Mouse (Mus musculus) stomach, embryonic 16.5 days (tissue): Measurements from ENCODE around the gene 4930404H24Rik. TPM values are rescaled to one million over a fixed set of nuclear protein-coding genes. Genes with fewer than 3 reads are reported as not detected.

Source experiments
- ATAC-seq: fragments of 200-750 bp; cut with Nextera tagmentation; 2 replicates; pipeline ENCODE4 v1.8.0; 2017; ENCODE audit warnings: moderate number of reproducible peaks, moderate TSS enrichment; ENCODE audit not compliant: insufficient read depth, low FRiP score
- H3K27ac ChIP-seq: fragments of 300-500 bp; sonication (generic); 2 replicates; pipeline ENCODE4 v1.5.1; 2014; ENCODE audit warnings: low read length
- H3K27me3 ChIP-seq: fragments of 300-500 bp; sonication (generic); 2 replicates; pipeline ENCODE4 v1.6.1; 2014; ENCODE audit warnings: low read length, control low read depth, mixed read lengths; ENCODE audit not compliant: control insufficient read depth, insufficient read depth
- H3K36me3 ChIP-seq: fragments of 300-500 bp; sonication (generic); 2 replicates; pipeline ENCODE4 v1.6.1; 2014; ENCODE audit warnings: low read length; ENCODE audit not compliant: control insufficient read depth, insufficient read depth
- H3K4me1 ChIP-seq: fragments of 300-500 bp; sonication (generic); 2 replicates; pipeline ENCODE4 v1.6.1; 2014; ENCODE audit warnings: low read length, control low read depth, mixed read lengths; ENCODE audit not compliant: control insufficient read depth, insufficient read depth
- H3K4me2 ChIP-seq: fragments of 300-500 bp; sonication (generic); 2 replicates; pipeline ENCODE4 v1.6.1; 2014; ENCODE audit warnings: low read depth, low read length, mixed read lengths
- H3K4me3 ChIP-seq: fragments of 300-500 bp; sonication (generic); replicated peaks from 2 replicates; pipeline ENCODE4 v1.5.1; 2014; ENCODE audit warnings: mild to moderate bottlenecking, low read length
- H3K9ac ChIP-seq: fragments of 300-500 bp; sonication (generic); 2 replicates; pipeline ENCODE4 v1.6.1; 2014; ENCODE audit warnings: low read length
- H3K9me3 ChIP-seq: fragments of 300-500 bp; sonication (generic); replicated peaks from 2 replicates; pipeline ENCODE4 v1.6.1; 2016; ENCODE audit warnings: low read length, control low read depth; ENCODE audit not compliant: control insufficient read depth
- WGBS: fragments of 180-500 bp; shearing (Covaris S2); extraction: QIAGEN DNeasy Blood & Tissue Kit; methylation state at CpG from one replicate; pipeline ENCODE4 v1.1.7; 2014; 5-methylcytosine and 5-hydroxymethylcytosine counted together
- polyA plus RNA-seq: library from polyadenylated mRNA; unstranded; fragments of >200 nt; fragmentation: Nextera tagmentation; extraction: Ambion mirVana; gene quantifications from 2 replicates; pipeline ENCODE4 v1.2.1, GENCODE M21; 2015

Gene 4930404H24Rik
- polyA plus RNA-seq, 1 experiment from 2014 or later: not detected

DNA sequence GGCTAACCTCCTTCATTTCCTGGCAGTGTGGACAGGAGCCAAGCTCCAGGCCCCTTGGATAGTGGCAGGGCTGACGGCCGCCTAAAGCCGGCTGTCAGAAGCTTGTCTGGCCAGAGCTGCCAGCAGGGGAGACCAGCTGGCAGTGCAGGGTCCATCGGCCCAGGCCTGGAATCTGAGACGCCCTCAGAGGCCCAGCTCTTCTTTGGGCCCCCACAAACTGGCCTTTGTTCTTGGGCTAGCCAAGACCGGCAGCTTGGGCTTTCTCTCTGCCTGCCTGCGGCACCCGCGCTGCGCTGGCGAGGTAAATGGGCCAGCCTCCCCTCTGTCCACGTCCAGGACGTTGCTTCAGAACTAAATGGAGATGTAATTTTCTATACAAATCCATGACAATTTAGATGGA lies 4.3 kb downstream of the 4930404H24Rik start:
- no peaks in the 10 kb centered on the region for H3K27me3 ChIP-seq
- H3K9ac ChIP-seq: no peak overlapping the region
- no peak overlapping the region for H3K4me2 ChIP-seq
- H3K4me1 ChIP-seq: peaks cover 36% of the 10 kb centered on the region
- no peak overlapping the region for H3K4me3 ChIP-seq
- no peaks in the 10 kb centered on the region for H3K9me3 ChIP-seq
- H3K27ac ChIP-seq: peak overlapping the region; percentile 67; the same call in 1 of the 2 replicates
- H3K36me3 ChIP-seq: no peaks in the 10 kb centered on the region
- WGBS: 68% methylated on average over 13 of the region's 13 CpGs
- no peak for ATAC-seq

DNA sequence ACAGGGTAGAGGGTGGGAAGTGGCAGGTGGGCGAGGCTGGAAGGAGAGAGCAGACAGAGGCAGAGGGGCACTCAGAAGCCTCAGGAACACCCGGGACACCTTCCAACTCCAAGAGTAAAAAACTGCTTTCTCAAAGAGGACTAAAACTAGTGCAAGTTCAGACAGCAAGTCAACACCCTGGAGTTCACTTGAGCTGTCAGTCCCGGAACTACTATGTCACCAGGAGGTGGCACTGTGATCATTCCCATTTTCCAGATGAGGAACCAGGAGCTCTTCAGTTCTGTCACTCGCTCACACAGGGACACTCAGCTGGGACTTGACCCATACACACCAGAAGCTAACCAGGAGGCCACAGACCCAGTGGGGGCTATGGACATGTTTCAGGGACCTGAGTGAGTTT lies 6.6 kb downstream of the 4930404H24Rik start:
- Histone ChIP-seq H3K9me3 (no peaks in the 10 kb centered on the region), H3K4me1 (peaks cover 22% of the 10 kb centered on the region), H3K27me3 (no peaks in the 10 kb centered on the region), H3K9ac (no peak overlapping the region), H3K27ac (no peak overlapping the region), H3K4me2 (no peak overlapping the region), H3K4me3 (no peak overlapping the region), H3K36me3 (no peaks in the 10 kb centered on the region)
- no peak for ATAC-seq
- WGBS: 63% methylated on average over 4 of the region's 4 CpGs

DNA sequence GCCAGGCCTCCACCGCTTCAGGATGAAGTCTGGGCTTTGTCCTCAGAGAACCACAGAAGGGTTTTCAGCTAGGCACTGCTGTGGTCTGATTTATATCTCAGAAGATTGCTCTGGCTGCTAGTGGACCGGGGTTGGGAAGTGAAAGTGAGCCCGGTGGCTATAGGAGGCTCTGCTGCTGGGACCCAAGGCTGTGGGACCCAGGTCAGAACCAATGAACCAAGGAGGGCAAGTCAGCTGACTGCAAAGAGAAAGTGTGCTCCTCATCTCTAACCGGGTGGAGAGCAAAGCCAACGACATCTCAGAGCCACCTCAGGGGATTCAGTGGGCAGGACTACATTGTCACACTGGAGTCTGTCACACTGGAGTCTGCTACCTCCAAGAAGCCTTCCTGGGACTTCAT lies 13.8 kb downstream of the 4930404H24Rik start:
- no peak for ATAC-seq
- no peaks in the 10 kb centered on the region for H3K27me3 ChIP-seq
- no peaks in the 10 kb centered on the region for H3K9me3 ChIP-seq
- H3K9ac ChIP-seq: no peak overlapping the region
- 85% methylated on average over 5 of the region's 5 CpGs for WGBS
- H3K4me3 ChIP-seq: no peak overlapping the region
- H3K27ac ChIP-seq: no peak overlapping the region
- peaks cover 7% of the 10 kb centered on the region for H3K4me1 ChIP-seq
- no peak overlapping the region for H3K4me2 ChIP-seq
- H3K36me3 ChIP-seq: no peaks in the 10 kb centered on the region

DNA sequence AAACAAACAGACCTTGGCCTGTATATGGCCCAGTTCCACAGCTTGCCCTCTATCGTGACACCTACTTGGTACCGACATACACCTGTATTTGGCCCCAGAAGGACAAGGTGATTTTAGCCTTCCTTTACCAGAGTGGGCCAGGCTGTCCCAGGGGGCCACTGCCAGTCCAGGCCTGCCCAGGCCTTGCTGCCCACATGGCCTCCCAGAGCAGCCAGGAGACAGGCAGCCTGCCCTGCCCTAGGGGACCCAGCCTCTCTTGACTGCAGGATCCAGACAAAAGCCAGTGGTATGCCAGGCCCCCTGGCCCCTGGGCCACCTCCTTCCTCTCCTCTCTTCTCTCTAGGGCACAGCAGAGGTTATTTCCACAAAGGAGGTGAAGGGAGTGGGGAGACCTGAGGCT lies 15.4 kb downstream of the 4930404H24Rik start:
- H3K4me2 ChIP-seq: no peak overlapping the region
- peaks cover 17% of the 10 kb centered on the region for H3K4me1 ChIP-seq
- no peak for ATAC-seq
- no peaks in the 10 kb centered on the region for H3K9me3 ChIP-seq
- WGBS: 92% methylated on average over 2 of the region's 2 CpGs
- no peaks in the 10 kb centered on the region for H3K36me3 ChIP-seq
- H3K9ac ChIP-seq: no peak overlapping the region
- no peak overlapping the region for H3K4me3 ChIP-seq
- no peaks in the 10 kb centered on the region for H3K27me3 ChIP-seq
- H3K27ac ChIP-seq: no peak overlapping the region

DNA sequence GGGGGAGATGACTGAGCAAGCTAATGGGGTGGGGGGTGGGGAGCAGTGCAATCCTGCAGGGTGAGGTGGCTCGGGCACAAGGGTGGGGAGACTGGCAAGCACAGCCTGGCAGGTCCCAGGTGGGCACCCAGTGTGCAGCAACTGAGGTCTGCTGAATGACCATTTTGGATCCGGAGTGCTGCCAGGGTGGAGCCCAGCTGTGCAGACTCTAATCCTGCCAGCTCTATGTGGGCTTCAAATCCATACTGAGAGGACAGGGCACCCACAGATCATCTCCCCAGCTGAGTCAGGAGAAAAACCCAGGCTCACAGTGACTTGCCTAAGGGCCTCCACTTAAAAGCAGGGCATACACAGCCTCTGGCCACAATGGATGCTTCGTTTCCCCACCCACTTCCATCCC lies 15.8 kb downstream of the 4930404H24Rik start:
- H3K36me3 ChIP-seq: no peaks in the 10 kb centered on the region
- WGBS: 77% methylated on average over 3 of the region's 3 CpGs
- no peak overlapping the region for H3K27ac ChIP-seq
- no peaks in the 10 kb centered on the region for H3K9me3 ChIP-seq
- no peaks in the 10 kb centered on the region for H3K27me3 ChIP-seq
- H3K4me1 ChIP-seq: peaks cover 17% of the 10 kb centered on the region
- no peak overlapping the region for H3K4me3 ChIP-seq
- H3K4me2 ChIP-seq: no peak overlapping the region
- no peak for ATAC-seq
- H3K9ac ChIP-seq: no peak overlapping the region

DNA sequence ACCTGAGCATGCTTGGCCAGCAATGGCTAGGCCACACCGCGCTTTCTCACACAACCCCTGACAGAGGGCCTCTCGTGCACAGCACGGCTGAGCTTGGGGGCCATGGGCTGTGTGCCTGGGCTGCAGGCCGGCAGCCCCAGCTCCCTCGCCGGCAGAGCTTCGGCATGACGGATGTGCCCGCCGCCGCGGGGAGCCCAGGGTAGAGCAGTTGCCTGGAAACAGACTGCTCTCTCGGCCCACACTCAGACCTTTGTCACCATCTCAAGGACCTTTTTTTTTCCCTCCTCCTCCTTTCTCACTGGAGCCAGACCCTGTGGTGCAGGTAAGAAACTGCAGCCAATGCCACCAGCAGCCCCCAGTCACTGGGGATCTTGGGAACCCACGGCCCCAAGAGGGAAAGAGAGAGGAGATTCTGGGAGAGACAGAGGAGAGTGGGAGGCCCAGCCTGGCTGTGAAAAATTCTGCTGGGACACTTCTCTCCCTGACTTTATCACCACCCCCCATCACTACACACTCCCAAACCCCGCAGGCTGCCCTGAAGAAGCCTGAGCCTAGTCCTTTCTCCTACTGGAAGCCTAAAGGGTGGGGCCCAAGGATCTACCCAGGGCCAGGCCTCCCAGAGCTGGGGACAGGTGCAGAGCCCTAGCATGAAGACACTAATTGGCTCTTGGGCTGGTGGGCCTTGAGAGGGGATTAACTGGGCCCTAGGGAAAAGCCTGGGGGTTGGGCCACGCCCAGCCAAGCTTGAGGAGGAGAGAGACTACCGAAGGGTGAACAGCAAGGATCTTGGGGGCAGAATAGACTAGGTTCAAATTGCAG lies 16.8 kb downstream of the 4930404H24Rik start:
- H3K4me3 ChIP-seq: no peak overlapping the region
- no peak overlapping the region for H3K4me2 ChIP-seq
- ATAC-seq: peak; percentile 48; the same call in 1 of the 2 replicates
- H3K9ac ChIP-seq: peak overlapping the region; percentile 36; the same call in 1 of the 2 replicates
- no peak overlapping the region for H3K27ac ChIP-seq
- no peaks in the 10 kb centered on the region for H3K36me3 ChIP-seq
- no peaks in the 10 kb centered on the region for H3K9me3 ChIP-seq
- H3K4me1 ChIP-seq: peaks cover 17% of the 10 kb centered on the region
- no peaks in the 10 kb centered on the region for H3K27me3 ChIP-seq
- WGBS: 24% methylated on average over 18 of the region's 18 CpGs

DNA sequence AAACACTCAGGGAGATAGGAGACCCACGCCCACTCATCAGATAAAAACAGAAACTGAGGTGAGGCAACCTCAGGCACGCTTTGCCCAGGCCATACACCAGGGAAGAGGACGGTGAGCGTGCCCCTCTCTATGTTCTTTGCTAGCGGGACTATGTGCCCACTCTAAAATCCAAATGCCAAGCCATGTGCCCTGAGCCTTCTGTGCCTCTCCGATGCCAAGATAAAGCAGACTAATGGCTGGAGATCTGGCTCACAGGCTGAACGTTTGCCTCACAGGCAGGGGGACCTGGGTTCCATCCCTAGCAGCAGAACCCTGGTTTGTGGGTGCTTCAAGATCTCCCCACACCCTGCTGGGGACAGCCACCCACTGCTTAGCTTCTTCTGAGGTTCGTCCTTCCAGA lies 17.5 kb downstream of the 4930404H24Rik start:
- 86% methylated on average over 8 of the region's 8 CpGs for WGBS
- H3K4me1 ChIP-seq: peaks cover 17% of the 10 kb centered on the region
- H3K9ac ChIP-seq: no peak overlapping the region
- ATAC-seq: no peak
- no peaks in the 10 kb centered on the region for H3K9me3 ChIP-seq
- no peaks in the 10 kb centered on the region for H3K36me3 ChIP-seq
- H3K4me2 ChIP-seq: no peak overlapping the region
- H3K27me3 ChIP-seq: no peaks in the 10 kb centered on the region
- H3K27ac ChIP-seq: no peak overlapping the region
- H3K4me3 ChIP-seq: no peak overlapping the region

DNA sequence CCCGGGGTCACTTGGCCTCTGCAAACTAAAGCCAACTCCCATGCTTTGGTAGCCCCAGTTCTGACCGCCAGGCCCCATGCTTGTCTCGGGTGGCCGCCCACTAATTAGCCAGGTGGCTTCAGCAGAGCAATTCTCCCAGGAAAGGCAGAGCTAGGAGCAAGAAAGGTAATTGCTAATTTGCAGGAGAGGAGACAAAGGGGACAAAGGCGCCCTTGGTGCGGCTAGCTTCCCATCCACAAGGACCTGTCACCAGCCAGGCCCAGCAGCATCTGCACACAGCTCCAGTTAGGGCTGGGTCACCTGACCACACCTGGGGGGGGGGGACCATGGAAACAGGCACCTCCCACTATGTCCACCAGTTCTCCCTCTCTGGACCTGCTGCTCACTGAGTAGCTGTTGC lies 19.0 kb downstream of the 4930404H24Rik start:
- H3K27me3 ChIP-seq: no peaks in the 10 kb centered on the region
- H3K36me3 ChIP-seq: no peaks in the 10 kb centered on the region
- no peak overlapping the region for H3K4me3 ChIP-seq
- WGBS: 78% methylated on average over 6 of the region's 6 CpGs
- no peak overlapping the region for H3K27ac ChIP-seq
- no peak overlapping the region for H3K9ac ChIP-seq
- H3K4me1 ChIP-seq: peaks cover 17% of the 10 kb centered on the region
- H3K9me3 ChIP-seq: no peaks in the 10 kb centered on the region
- H3K4me2 ChIP-seq: no peak overlapping the region
- no peak for ATAC-seq

DNA sequence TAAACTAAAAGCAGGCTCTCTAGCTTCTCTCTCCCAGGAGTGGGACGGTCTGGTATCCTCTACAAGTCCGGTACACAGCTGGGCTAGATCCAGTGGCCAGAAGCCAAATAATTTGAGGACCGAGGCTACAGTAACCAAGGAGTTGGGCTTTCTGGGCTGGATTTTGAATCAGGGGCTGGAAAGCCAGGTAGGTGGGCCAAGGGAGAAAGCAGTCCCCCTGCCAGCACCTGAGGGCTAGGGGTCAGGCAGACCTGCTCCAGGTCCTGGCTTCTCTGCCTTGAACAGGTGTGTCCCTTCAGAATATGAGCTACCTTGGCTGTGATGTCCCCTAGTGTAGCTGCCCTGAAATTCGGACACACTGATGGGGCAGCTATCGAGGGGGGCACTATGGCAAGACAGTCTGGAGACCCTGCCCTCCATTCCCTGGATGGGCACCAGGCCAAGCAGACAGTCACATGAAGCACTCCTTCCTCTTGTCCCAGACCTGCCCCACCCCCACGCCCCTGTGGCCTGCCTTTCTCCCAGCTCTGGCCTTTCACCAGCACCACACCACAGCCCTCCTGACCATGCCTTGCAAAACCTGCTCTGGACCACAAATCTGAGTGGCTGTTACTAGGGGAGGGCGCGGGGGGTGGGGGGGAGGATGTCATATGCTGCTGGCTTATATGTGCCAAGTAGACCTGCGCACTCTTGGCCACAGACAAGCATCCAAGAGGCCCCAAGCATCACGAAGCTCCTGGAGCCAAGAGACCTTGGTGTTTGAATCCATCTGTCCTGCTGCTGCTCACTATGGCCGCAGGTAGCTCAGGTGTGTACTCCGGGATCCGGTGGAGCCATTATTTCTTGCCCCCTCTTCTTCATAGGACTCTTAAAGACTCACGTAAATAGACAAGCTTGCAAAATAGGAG lies 20.1 kb downstream of the 4930404H24Rik start:
- Histone ChIP-seq H3K4me2 (no peak overlapping the region), H3K4me1 (peaks cover 17% of the 10 kb centered on the region), H3K9ac (no peak overlapping the region), H3K27ac (no peak overlapping the region), H3K27me3 (no peaks in the 10 kb centered on the region), H3K4me3 (no peak overlapping the region), H3K36me3 (no peaks in the 10 kb centered on the region), H3K9me3 (no peaks in the 10 kb centered on the region)
- WGBS: 74% methylated on average over 14 of the region's 14 CpGs
- ATAC-seq: no peak
